Mouse (Mus musculus) hindbrain, postnatal 0 days (tissue): ENCODE measurements at regions not wholly inside any gene's neighbourhood (a gene's known extent, or its start where the extent isn't known, plus 50 kb on each side); places are given as distances from the start of the nearest gene placed in this dataset.

Experiments
- ATAC-seq: fragments of 200-750 bp; cut with Nextera tagmentation; 2 replicates; pipeline ENCODE4 v1.8.0; 2017; ENCODE audit warnings: mild to moderate bottlenecking, moderate TSS enrichment, moderate library complexity
- DNase-seq: peaks from one replicate; pipeline ENCODE4 v3.0.0-alpha.2; 2015; ENCODE audit warnings: low spot score
- H3K27ac ChIP-seq: fragments of 300-500 bp; sonication (generic); 2 replicates; pipeline ENCODE4 v1.5.1; 2014; ENCODE audit warnings: mild to moderate bottlenecking
- H3K27me3 ChIP-seq: fragments of 300-500 bp; sonication (generic); 2 replicates; pipeline ENCODE4 v1.6.1; 2014; ENCODE audit warnings: low read length, mixed read lengths; ENCODE audit not compliant: insufficient read depth
- H3K36me3 ChIP-seq: fragments of 300-500 bp; sonication (generic); 2 replicates; pipeline ENCODE4 v1.6.1; 2014; ENCODE audit warnings: low read length, mixed read lengths; ENCODE audit not compliant: insufficient read depth
- H3K4me1 ChIP-seq: fragments of 300-500 bp; sonication (generic); 2 replicates; pipeline ENCODE4 v1.6.1; 2014; ENCODE audit warnings: antibody characterized with exemption, low read length, mixed read lengths; ENCODE audit not compliant: insufficient read depth
- H3K4me2 ChIP-seq: fragments of 300-500 bp; sonication (generic); 2 replicates; pipeline ENCODE4 v1.6.1; 2014; ENCODE audit warnings: low read depth, mild to moderate bottlenecking, low read length, moderate library complexity, mixed read lengths
- H3K4me3 ChIP-seq: fragments of 300-500 bp; sonication (generic); 2 replicates; pipeline ENCODE4 v1.5.1; 2014; ENCODE audit warnings: low read length
- H3K9ac ChIP-seq: fragments of 300-500 bp; sonication (generic); replicated peaks from 2 replicates; pipeline ENCODE4 v1.6.1; 2014; ENCODE audit warnings: mild to moderate bottlenecking, low read length, moderate library complexity, mixed read lengths
- H3K9me3 ChIP-seq: fragments of 300-500 bp; sonication (generic); 2 replicates; pipeline ENCODE4 v1.6.1; 2016; ENCODE audit warnings: low read length, mixed read lengths
- CTCF ChIP-seq: IDR thresholded peaks from 2 replicates; pipeline ENCODE4 v1.5.1; 2016; ENCODE audit warnings: antibody characterized with exemption, control low read depth, low read depth
- WGBS: fragments of 180-500 bp; shearing (Covaris S2); extraction: QIAGEN DNeasy Blood & Tissue Kit; methylation state at CpG from one replicate; pipeline ENCODE4 v1.1.7; 2014; 5-methylcytosine and 5-hydroxymethylcytosine counted together

- H3K4me1 ChIP-seq: no peaks in the 10 kb centered on the region; the same call in 1 of the 2 replicates
- DNase-seq: no peak
- H3K27me3 ChIP-seq: no peaks in the 10 kb centered on the region
- H3K4me2 ChIP-seq: no peak overlapping the region
- no peak for TF ChIP-seq CTCF
- H3K36me3 ChIP-seq: no peaks in the 10 kb centered on the region
- H3K9me3 ChIP-seq: no peaks in the 10 kb centered on the region
- no peak overlapping the region for H3K27ac ChIP-seq
- H3K4me3 ChIP-seq: no peak overlapping the region
- H3K9ac ChIP-seq: no peak overlapping the region
- no peak for ATAC-seq
- whole genome bisulfite sequencing: 60% methylated on average over 7 of the region's 7 CpGs
These were observed 100.7 kb upstream of the Hs3st1 start for GRCm38 (mm10) chr5:39855685-39856615.

DNA sequence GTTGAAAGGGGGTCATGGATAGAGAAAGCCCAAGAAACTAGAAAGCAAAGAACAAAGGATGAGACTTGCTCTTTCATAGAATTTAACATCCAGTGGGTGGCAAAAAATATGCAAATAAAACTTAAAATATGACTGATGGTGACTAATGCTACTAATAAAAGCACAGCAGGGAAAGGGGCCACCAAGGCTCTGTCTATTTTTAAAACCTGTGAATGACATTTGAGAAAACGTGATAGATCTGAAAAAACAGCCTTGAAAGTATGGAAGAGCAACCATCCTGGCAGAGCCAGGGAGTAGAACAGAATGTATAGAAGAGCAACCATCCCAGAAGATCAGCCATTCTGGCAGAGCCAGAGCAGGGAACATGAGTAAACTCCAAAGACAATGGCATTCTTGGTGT is 91.9 kb upstream of the Hs3st1 start:
- TF ChIP-seq CTCF: no peak
- Histone ChIP-seq H3K27me3 (no peaks in the 10 kb centered on the region), H3K4me2 (no peak overlapping the region), H3K9ac (no peak overlapping the region), H3K4me1 (no peaks in the 10 kb centered on the region), H3K36me3 (no peaks in the 10 kb centered on the region), H3K9me3 (no peaks in the 10 kb centered on the region), H3K27ac (no peak overlapping the region), H3K4me3 (no peak overlapping the region)
- whole genome bisulfite sequencing: 19% methylated on average over 1 of the region's 1 CpGs
- no peak for ATAC-seq
- DNase-seq: no peak

GRCm38 (mm10) chr5:39841186-39841585 is 85.9 kb upstream of the Hs3st1 start:
- no peak overlapping the region for H3K4me2 ChIP-seq
- no peaks in the 10 kb centered on the region for H3K9me3 ChIP-seq
- H3K9ac ChIP-seq: no peak overlapping the region
- no peak overlapping the region for H3K27ac ChIP-seq
- DNase-seq (no peak), ATAC-seq (no peak)
- no peaks in the 10 kb centered on the region for H3K4me1 ChIP-seq
- H3K36me3 ChIP-seq: no peaks in the 10 kb centered on the region
- TF ChIP-seq CTCF: no peak
- H3K4me3 ChIP-seq: no peak overlapping the region
- 40% methylated on average over 3 of the region's 3 CpGs for WGBS
- H3K27me3 ChIP-seq: no peaks in the 10 kb centered on the region

DNA sequence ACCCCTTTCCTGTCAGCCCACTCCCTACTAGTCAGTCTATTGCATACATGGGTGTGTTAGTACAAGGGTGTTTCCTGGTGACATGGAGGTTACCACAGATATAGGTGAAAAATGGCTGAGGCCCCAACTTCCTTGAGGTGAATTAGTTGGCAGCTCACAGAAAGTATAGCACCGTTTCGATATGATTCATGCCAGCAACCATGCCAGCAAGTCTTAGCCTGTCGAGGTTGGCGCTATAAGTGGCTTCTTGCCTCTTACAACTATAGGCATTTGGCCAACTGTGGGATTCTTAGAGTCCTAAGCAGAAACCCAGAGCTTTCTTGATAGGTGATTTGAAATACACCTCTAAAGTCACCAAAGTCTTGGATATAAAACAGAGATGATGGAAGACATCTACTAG is 85.3 kb upstream of the Hs3st1 start:
- H3K36me3 ChIP-seq: no peaks in the 10 kb centered on the region
- no peak for DNase-seq
- TF ChIP-seq CTCF: no peak
- WGBS: 82% methylated on average over 4 of the region's 4 CpGs
- no peak overlapping the region for H3K4me2 ChIP-seq
- no peaks in the 10 kb centered on the region for H3K9me3 ChIP-seq
- no peak overlapping the region for H3K27ac ChIP-seq
- ATAC-seq: no peak
- no peak overlapping the region for H3K9ac ChIP-seq
- H3K4me3 ChIP-seq: no peak overlapping the region
- no peaks in the 10 kb centered on the region for H3K4me1 ChIP-seq
- no peaks in the 10 kb centered on the region for H3K27me3 ChIP-seq

GRCm38 (mm10) chr5:39832565-39832964 is 77.3 kb upstream of the Hs3st1 start:
- Histone ChIP-seq H3K27ac (no peak overlapping the region), H3K4me1 (no peaks in the 10 kb centered on the region), H3K36me3 (no peaks in the 10 kb centered on the region), H3K4me2 (no peak overlapping the region), H3K4me3 (no peak overlapping the region), H3K9ac (no peak overlapping the region), H3K9me3 (no peaks in the 10 kb centered on the region), H3K27me3 (no peaks in the 10 kb centered on the region)
- DNase-seq: no peak
- no peak for ATAC-seq
- 85% methylated on average over 4 of the region's 4 CpGs for WGBS
- no peak for TF ChIP-seq CTCF

DNA sequence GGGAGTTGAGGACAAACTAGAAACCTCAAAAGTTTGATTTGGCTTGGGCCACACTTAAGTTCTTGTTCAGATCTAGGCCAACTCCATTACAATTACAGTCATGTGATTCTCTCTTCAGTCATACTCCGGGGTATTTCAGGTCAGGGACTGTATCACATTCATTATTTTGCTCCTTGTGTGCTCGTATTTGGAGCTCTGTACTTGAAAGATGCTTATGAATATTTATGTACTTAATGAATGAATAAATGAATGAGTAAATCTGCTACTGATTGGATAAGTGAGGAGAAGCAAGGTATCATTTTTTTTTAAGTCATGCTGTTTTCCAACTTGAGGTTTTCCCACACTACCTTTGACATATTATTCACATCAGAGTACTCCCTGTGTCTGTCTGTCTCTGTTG is 69.4 kb upstream of the Hs3st1 start:
- ATAC-seq: no peak

GRCm38 (mm10) chr5:39806643-39807042 is 51.4 kb upstream of the Hs3st1 start:
- Histone ChIP-seq H3K9ac (no peak overlapping the region), H3K27me3 (no peaks in the 10 kb centered on the region), H3K36me3 (no peaks in the 10 kb centered on the region), H3K4me3 (no peak overlapping the region), H3K4me1 (no peaks in the 10 kb centered on the region), H3K9me3 (no peaks in the 10 kb centered on the region), H3K27ac (no peak overlapping the region), H3K4me2 (no peak overlapping the region)
- TF ChIP-seq CTCF: no peak
- WGBS: 75% methylated on average over 4 of the region's 4 CpGs
- DNase-seq (no peak), ATAC-seq (no peak)

More for the DNA sequence above, 69.4 kb upstream of the Hs3st1 start:
- no peak overlapping the region for H3K9ac ChIP-seq
- H3K36me3 ChIP-seq: no peaks in the 10 kb centered on the region
- H3K4me3 ChIP-seq: no peak overlapping the region
- no peak for TF ChIP-seq CTCF
- no peak overlapping the region for H3K27ac ChIP-seq
- DNase-seq: no peak
- WGBS: 57% methylated on average over 2 of the region's 2 CpGs
- no peaks in the 10 kb centered on the region for H3K4me1 ChIP-seq
- H3K27me3 ChIP-seq: no peaks in the 10 kb centered on the region
- no peaks in the 10 kb centered on the region for H3K9me3 ChIP-seq
- no peak overlapping the region for H3K4me2 ChIP-seq
